Mouse (Mus musculus): ENCODE measurements around the gene Atf2.

Gene Atf2

DNA sequence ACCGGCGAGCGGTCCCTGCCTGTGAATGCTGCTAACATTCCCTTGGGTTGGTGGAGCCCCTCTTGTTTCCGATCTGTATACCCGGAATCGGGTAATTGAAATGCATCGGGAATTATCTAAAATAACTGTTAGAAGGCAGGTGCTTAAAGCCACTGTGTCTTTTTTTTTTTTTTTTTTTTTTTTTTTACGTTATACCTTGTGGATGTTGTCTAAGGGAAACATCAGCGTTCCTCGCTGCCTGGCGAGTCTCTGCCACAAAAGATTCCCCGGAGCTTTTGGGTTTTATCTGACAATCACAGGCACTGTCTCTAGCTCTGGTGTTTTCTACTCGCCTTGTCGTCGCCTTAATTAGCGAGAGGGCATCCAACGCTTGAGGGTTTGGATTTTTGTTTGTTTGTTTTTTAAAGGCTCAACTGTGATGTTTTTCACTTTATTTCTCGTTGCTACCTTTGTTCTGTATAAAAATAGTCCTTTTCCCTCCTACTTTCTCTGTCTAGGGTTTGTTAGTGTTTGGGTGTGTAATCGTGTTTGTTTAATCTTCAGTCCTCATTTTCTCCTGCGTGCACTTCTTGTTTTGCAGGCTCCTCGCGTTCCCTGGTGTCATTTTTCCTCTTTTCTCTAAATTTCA, 116.6 kb downstream of the Atf2 start:
- DNase-seq (ENCODE audit: low spot score): no peak

- peak; percentile 84 for DNase-seq (ENCODE audit: low spot score)
Observed at GRCm38 (mm10) chr2:73774786-73775682, 117.4 kb downstream of the Atf2 start, which contains the start of gene Chn1. TSS of gene Chn1 (minus strand) at chr2:73775346.

GRCm38 (mm10) chr2:73772945-73773344, 119.5 kb downstream of the Atf2 start:
- no peak for DNase-seq (ENCODE audit: low spot score)

DNA sequence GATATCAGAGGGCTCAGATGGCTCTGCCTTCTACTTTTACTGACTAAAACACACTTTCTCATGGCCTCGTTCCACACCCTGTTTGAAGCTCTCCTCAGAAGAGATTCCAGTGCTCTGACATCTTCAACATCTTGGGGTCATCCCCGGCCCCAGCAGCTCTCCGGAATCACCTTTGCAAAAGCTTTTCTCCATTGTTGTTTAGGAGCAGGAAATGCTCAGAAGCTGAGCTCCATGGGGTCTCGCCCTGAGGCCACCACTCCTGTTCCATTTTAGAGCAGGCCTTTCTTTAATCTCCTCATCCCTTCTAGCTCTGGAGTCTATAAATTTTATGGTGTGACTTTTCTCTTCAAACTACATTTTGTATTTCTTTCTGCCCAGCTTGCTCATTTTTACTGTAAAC, 123.8 kb downstream of the Atf2 start:
- DNase-seq (ENCODE audit: low spot score): no peak
